Mouse (Mus musculus): ENCODE results near the gene Parva. TPM values are rescaled to one million over a fixed set of nuclear protein-coding genes. Genes with fewer than 3 reads are reported as not detected.

Parva gene
- polyA plus RNA-seq, 1 experiment from 2014 or later, result 21.1 TPM

DNA sequence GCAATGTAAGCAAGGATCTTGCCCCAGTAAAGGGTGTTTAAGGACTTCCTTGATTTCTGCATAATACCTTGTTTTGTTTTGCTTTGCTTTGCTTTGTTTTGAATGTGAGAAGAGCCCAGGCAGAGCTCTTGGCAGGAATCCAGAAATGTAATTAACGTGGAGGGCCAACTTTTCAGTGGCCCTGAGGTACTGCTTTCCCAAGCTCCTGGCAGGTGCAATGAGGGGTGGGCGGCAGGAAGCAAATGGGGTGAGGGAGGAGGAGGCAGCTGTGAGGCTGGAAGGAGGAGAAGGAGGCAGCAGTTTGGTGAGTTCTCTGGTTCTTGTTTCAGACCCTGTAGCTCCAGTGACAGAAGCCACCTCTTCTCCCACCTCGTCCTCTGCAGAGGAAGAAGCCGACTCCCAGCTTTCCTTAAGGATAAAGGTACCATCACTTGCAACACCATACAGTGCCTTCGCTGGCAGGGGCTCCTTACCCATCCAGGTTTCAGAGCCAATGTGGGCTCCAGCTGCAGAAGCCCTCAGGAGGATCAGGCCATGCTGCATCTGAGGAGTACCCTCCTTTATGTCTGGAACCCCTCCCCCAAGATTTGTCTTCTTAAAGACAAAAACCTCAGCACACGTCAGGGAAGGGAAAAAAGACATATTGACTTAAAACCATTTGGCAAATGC, 36.2 kb upstream of the Parva start:
- Histone ChIP-seq H3K9ac (replicated peaks; ENCODE audit: low read depth, low read length) (no peak overlapping the region), H3K36me3 (ENCODE audit: control insufficient read depth, insufficient read depth) (no peaks in the 10 kb centered on the region), H3K4me3 (replicated peaks; ENCODE audit: low read length) (no peak overlapping the region), H3K9me3 (ENCODE audit: control insufficient read depth, low read length) (no peaks in the 10 kb centered on the region), H3K27ac (ENCODE audit: low read length) (0 out of 2 replicates have a peak overlapping the region, but pooled peaks have one; percentile 3), H3K4me1 (replicated peaks; ENCODE audit: control insufficient read depth, insufficient read depth, low read length) (peaks cover 25% of the 10 kb centered on the region), H3K27me3 (replicated peaks; ENCODE audit: control insufficient read depth, insufficient read depth, low read length) (peaks cover 6% of the 10 kb centered on the region; the same call in 1 of the 2 replicates), H3K4me2 (ENCODE audit: low read length) (peak overlapping the region; percentile 13; the same call in 1 of the 2 replicates)
- ATAC-seq, result peak; percentile 46; the same call in 1 of the 2 replicates
- 17% methylated on average over 6 of the region's 6 CpGs for WGBS

DNA sequence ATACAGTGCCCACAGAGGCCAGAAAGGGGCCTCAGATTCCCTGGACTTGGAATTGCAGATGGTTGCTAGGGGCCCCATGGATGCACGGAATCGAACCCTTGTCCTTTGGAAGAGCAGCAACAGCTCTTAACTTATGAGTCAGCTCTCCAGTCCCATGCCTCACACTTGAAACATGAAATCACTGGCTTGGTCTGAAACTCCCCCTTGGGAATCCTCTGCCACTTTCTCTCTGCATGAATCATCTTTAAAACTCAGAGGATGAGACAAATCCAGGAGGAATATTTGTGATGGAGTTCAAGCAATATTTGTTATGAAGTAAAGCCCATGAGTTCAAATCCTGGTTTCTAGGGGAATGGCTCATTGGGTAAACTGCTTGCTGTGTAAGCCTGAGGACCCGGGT, 29.5 kb upstream of the Parva start:
- H3K4me1 ChIP-seq (replicated peaks; ENCODE audit: control insufficient read depth, insufficient read depth, low read length), result 0 out of 2 replicates have a peak, but pooled peaks cover 5% of the 10 kb centered on the region
- no peak for ATAC-seq
- 94% methylated on average over 3 of the region's 3 CpGs for WGBS
- no peak overlapping the region for H3K9ac ChIP-seq (replicated peaks; ENCODE audit: low read depth, low read length)
- H3K4me2 ChIP-seq (ENCODE audit: low read length), result no peak overlapping the region
- no peaks in the 10 kb centered on the region for H3K9me3 ChIP-seq (ENCODE audit: control insufficient read depth, low read length)
- no peak overlapping the region for H3K27ac ChIP-seq (ENCODE audit: low read length)
- H3K27me3 ChIP-seq (replicated peaks; ENCODE audit: control insufficient read depth, insufficient read depth, low read length), result peaks cover 4% of the 10 kb centered on the region; the same call in 1 of the 2 replicates
- H3K4me3 ChIP-seq (replicated peaks; ENCODE audit: low read length), result no peak overlapping the region
- H3K36me3 ChIP-seq (ENCODE audit: control insufficient read depth, insufficient read depth), result no peaks in the 10 kb centered on the region

- WGBS, result 15% methylated on average over 7 of the region's 7 CpGs
- Histone ChIP-seq H3K36me3 (ENCODE audit: control insufficient read depth, insufficient read depth) (no peaks in the 10 kb centered on the region), H3K4me3 (replicated peaks; ENCODE audit: low read length) (no peak overlapping the region), H3K4me2 (ENCODE audit: low read length) (no peak overlapping the region), H3K9me3 (ENCODE audit: control insufficient read depth, low read length) (no peaks in the 10 kb centered on the region), H3K9ac (replicated peaks; ENCODE audit: low read depth, low read length) (no peak overlapping the region), H3K27ac (ENCODE audit: low read length) (no peak overlapping the region), H3K27me3 (replicated peaks; ENCODE audit: control insufficient read depth, insufficient read depth, low read length) (no peaks in the 10 kb centered on the region), H3K4me1 (replicated peaks; ENCODE audit: control insufficient read depth, insufficient read depth, low read length) (0 out of 2 replicates have a peak, but pooled peaks cover 5% of the 10 kb centered on the region)
- ATAC-seq, result peak; percentile 84
Observed at GRCm38 (mm10) chr7:112399425-112400170, 27.7 kb upstream of the Parva start.

- no peaks in the 10 kb centered on the region for H3K9me3 ChIP-seq (ENCODE audit: control insufficient read depth, low read length)
- H3K27ac ChIP-seq (ENCODE audit: low read length), result no peak overlapping the region
- no peak overlapping the region for H3K4me3 ChIP-seq (replicated peaks; ENCODE audit: low read length)
- no peaks in the 10 kb centered on the region for H3K27me3 ChIP-seq (replicated peaks; ENCODE audit: control insufficient read depth, insufficient read depth, low read length)
- H3K4me2 ChIP-seq (ENCODE audit: low read length), result no peak overlapping the region
- no peaks in the 10 kb centered on the region for H3K36me3 ChIP-seq (ENCODE audit: control insufficient read depth, insufficient read depth)
- ATAC-seq, result peak; percentile 57
- WGBS, result 41% methylated on average over 6 of the region's 6 CpGs
- no peak overlapping the region for H3K9ac ChIP-seq (replicated peaks; ENCODE audit: low read depth, low read length)
- peaks cover 9% of the 10 kb centered on the region for H3K4me1 ChIP-seq (replicated peaks; ENCODE audit: control insufficient read depth, insufficient read depth, low read length)
Observed at GRCm38 (mm10) chr7:112400175-112400574, 27.1 kb upstream of the Parva start.

DNA sequence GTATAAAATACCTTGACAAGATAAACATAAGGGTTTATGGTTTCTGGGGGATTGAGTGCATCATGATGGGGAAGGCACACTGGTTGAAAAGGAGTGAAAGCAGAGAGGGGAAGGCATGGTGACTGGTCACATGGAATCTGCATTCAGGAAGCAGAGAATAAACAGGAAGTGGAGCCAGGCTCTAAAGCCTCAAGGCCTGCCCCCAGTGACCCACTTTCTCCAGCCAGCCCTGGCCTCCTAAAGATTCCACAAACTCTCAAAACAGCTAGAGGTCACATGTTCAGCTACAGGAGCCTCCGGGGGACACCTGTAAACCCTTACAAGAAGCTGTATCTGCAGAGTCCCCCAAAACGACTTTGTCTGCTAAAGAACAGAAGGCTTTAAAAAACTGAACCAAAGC, 22.2 kb upstream of the Parva start:
- Histone ChIP-seq H3K4me3 (replicated peaks; ENCODE audit: low read length) (no peak overlapping the region), H3K9me3 (ENCODE audit: control insufficient read depth, low read length) (no peaks in the 10 kb centered on the region), H3K4me1 (replicated peaks; ENCODE audit: control insufficient read depth, insufficient read depth, low read length) (peaks cover 19% of the 10 kb centered on the region), H3K4me2 (ENCODE audit: low read length) (no peak overlapping the region; the same call in 1 of the 2 replicates), H3K27me3 (replicated peaks; ENCODE audit: control insufficient read depth, insufficient read depth, low read length) (no peaks in the 10 kb centered on the region), H3K9ac (replicated peaks; ENCODE audit: low read depth, low read length) (no peak overlapping the region), H3K36me3 (ENCODE audit: control insufficient read depth, insufficient read depth) (no peaks in the 10 kb centered on the region), H3K27ac (ENCODE audit: low read length) (no peak overlapping the region)
- 55% methylated on average over 2 of the region's 2 CpGs for WGBS
- ATAC-seq, result no peak

GRCm38 (mm10) chr7:112405578-112405977, 21.7 kb upstream of the Parva start:
- Histone ChIP-seq H3K27ac (ENCODE audit: low read length) (no peak overlapping the region), H3K36me3 (ENCODE audit: control insufficient read depth, insufficient read depth) (no peaks in the 10 kb centered on the region), H3K4me3 (replicated peaks; ENCODE audit: low read length) (no peak overlapping the region), H3K9me3 (ENCODE audit: control insufficient read depth, low read length) (no peaks in the 10 kb centered on the region), H3K9ac (replicated peaks; ENCODE audit: low read depth, low read length) (no peak overlapping the region), H3K4me1 (replicated peaks; ENCODE audit: control insufficient read depth, insufficient read depth, low read length) (peaks cover 19% of the 10 kb centered on the region), H3K27me3 (replicated peaks; ENCODE audit: control insufficient read depth, insufficient read depth, low read length) (no peaks in the 10 kb centered on the region), H3K4me2 (ENCODE audit: low read length) (no peak overlapping the region; the same call in 1 of the 2 replicates)
- ATAC-seq, result peak; percentile 47; the same call in 1 of the 2 replicates
- 61% methylated on average over 8 of the region's 8 CpGs for WGBS

- 16% methylated on average over 7 of the region's 7 CpGs for WGBS
- Histone ChIP-seq H3K4me1 (replicated peaks; ENCODE audit: control insufficient read depth, insufficient read depth, low read length) (peaks cover 19% of the 10 kb centered on the region), H3K36me3 (ENCODE audit: control insufficient read depth, insufficient read depth) (no peaks in the 10 kb centered on the region), H3K4me3 (replicated peaks; ENCODE audit: low read length) (no peak overlapping the region), H3K27ac (ENCODE audit: low read length) (peak overlapping the region; percentile 54), H3K9me3 (ENCODE audit: control insufficient read depth, low read length) (no peaks in the 10 kb centered on the region), H3K9ac (replicated peaks; ENCODE audit: low read depth, low read length) (peak overlapping the region; percentile 13; the same call in 1 of the 2 replicates), H3K27me3 (replicated peaks; ENCODE audit: control insufficient read depth, insufficient read depth, low read length) (no peaks in the 10 kb centered on the region), H3K4me2 (ENCODE audit: low read length) (peak overlapping the region; percentile 14; the same call in 1 of the 2 replicates)
- ATAC-seq, result peak; percentile 74
Observed at GRCm38 (mm10) chr7:112407597-112407996, 19.7 kb upstream of the Parva start.

GRCm38 (mm10) chr7:112409991-112410390, 17.3 kb upstream of the Parva start:
- H3K9me3 ChIP-seq (ENCODE audit: control insufficient read depth, low read length), result no peaks in the 10 kb centered on the region
- H3K4me3 ChIP-seq (replicated peaks; ENCODE audit: low read length), result no peak overlapping the region
- 73% methylated on average over 3 of the region's 3 CpGs for WGBS
- no peaks in the 10 kb centered on the region for H3K36me3 ChIP-seq (ENCODE audit: control insufficient read depth, insufficient read depth)
- no peak overlapping the region for H3K9ac ChIP-seq (replicated peaks; ENCODE audit: low read depth, low read length)
- 0 out of 2 replicates have a peak, but pooled peaks cover 2% of the 10 kb centered on the region for H3K27me3 ChIP-seq (replicated peaks; ENCODE audit: control insufficient read depth, insufficient read depth, low read length)
- no peak overlapping the region for H3K4me2 ChIP-seq (ENCODE audit: low read length)
- no peak overlapping the region for H3K27ac ChIP-seq (ENCODE audit: low read length)
- no peak for ATAC-seq
- peaks cover 17% of the 10 kb centered on the region for H3K4me1 ChIP-seq (replicated peaks; ENCODE audit: control insufficient read depth, insufficient read depth, low read length)

GRCm38 (mm10) chr7:112413286-112413685, 14.0 kb upstream of the Parva start:
- no peak overlapping the region for H3K4me2 ChIP-seq (ENCODE audit: low read length)
- no peak overlapping the region for H3K9ac ChIP-seq (replicated peaks; ENCODE audit: low read depth, low read length)
- H3K4me1 ChIP-seq (replicated peaks; ENCODE audit: control insufficient read depth, insufficient read depth, low read length), result peaks cover 15% of the 10 kb centered on the region
- H3K27me3 ChIP-seq (replicated peaks; ENCODE audit: control insufficient read depth, insufficient read depth, low read length), result 0 out of 2 replicates have a peak, but pooled peaks cover 2% of the 10 kb centered on the region
- no peak overlapping the region for H3K27ac ChIP-seq (ENCODE audit: low read length)
- no peaks in the 10 kb centered on the region for H3K36me3 ChIP-seq (ENCODE audit: control insufficient read depth, insufficient read depth)
- H3K4me3 ChIP-seq (replicated peaks; ENCODE audit: low read length), result no peak overlapping the region
- no peaks in the 10 kb centered on the region for H3K9me3 ChIP-seq (ENCODE audit: control insufficient read depth, low read length)
- no peak for ATAC-seq
- 83% methylated on average over 6 of the region's 6 CpGs for WGBS
